Mouse (Mus musculus) liver, adult 2 months (tissue): ENCODE measurements at regions not wholly inside any gene's neighbourhood (a gene's known extent, or its start where the extent isn't known, plus 50 kb on each side); places are given as distances from the start of the nearest gene placed in this dataset.

ENCODE experiments used
- DNase-seq: peaks from one replicate; pipeline ENCODE4 v3.0.0-alpha.2; 2011; ENCODE audit warnings: low read depth, low spot score; ENCODE audit errors: extremely low read depth
- H3K27ac ChIP-seq: fragments of 200-500 bp; replicated peaks from 2 replicates; pipeline ENCODE4 v1.5.1; 2012; ENCODE audit warnings: low read depth, mild to moderate bottlenecking, control low read depth, inconsistent platforms, low read length; ENCODE audit not compliant: insufficient read depth
- H3K27me3 ChIP-seq: fragments of 200-500 bp; 2 replicates; pipeline ENCODE4 v1.6.1; 2012; ENCODE audit warnings: mild to moderate bottlenecking, moderate library complexity, low read length, inconsistent platforms; ENCODE audit not compliant: control insufficient read depth, insufficient read depth
- H3K36me3 ChIP-seq: fragments of 200-500 bp; 2 replicates; pipeline ENCODE4 v1.6.1; 2012; ENCODE audit warnings: low read length, inconsistent platforms; ENCODE audit not compliant: control insufficient read depth, insufficient read depth
- H3K4me1 ChIP-seq: fragments of 200-500 bp; 2 replicates; pipeline ENCODE4 v1.6.1; 2011; ENCODE audit warnings: low read length; ENCODE audit not compliant: control insufficient read depth, insufficient read depth
- H3K4me3 ChIP-seq: fragments of 200-500 bp; 2 replicates; pipeline ENCODE4 v1.5.1; 2011; ENCODE audit warnings: low read depth, mild to moderate bottlenecking, control low read depth, low read length, moderate library complexity; ENCODE audit not compliant: insufficient read depth
- H3K79me2 ChIP-seq: fragments of 200-500 bp; 2 replicates; pipeline ENCODE4 v1.6.1; 2012; ENCODE audit warnings: inconsistent platforms, mild to moderate bottlenecking, low read length, moderate library complexity; ENCODE audit not compliant: control insufficient read depth, insufficient read depth
- H3K9ac ChIP-seq: fragments of 200-500 bp; 2 replicates; pipeline ENCODE4 v1.6.1; 2012; ENCODE audit warnings: low read depth, mild to moderate bottlenecking, control low read depth, inconsistent platforms, low read length
- CTCF ChIP-seq: fragments of 200-500 bp; IDR thresholded peaks from 2 replicates; pipeline ENCODE4 v1.5.1; 2011; ENCODE audit warnings: low read depth, low read length, control low read depth
- POLR2A ChIP-seq: fragments of 200-500 bp; IDR thresholded peaks from 2 replicates; pipeline ENCODE4 v1.6.1; 2011; ENCODE audit warnings: low read length, control low read depth; ENCODE audit not compliant: insufficient read depth; ENCODE audit errors: extremely low read depth
- WGBS: fragments of 180-500 bp; shearing (Covaris S2); methylation state at CpG from one replicate; pipeline ENCODE4 v1.1.7; 2018; 5-methylcytosine and 5-hydroxymethylcytosine counted together

DNA sequence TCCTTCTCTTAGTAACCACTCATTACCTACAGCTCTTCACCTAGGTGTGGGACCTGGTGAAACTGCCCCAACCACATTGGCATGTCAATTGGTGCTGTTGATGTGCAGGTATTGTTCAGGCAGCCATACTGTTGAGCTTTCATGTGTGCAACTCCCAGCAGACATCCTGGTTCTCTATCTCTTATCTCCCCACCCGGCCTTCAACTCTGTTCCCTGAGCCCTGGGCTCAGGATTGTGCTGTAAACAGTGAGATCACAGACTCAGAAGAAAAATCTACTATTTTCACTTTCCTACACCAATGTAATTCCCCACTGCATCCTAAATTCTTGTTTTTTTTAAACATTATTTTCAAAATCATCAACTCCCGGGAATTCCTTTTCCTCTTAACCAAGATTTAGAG lies 122.1 kb downstream of the Cartpt start:
- no peaks in the 10 kb centered on the region for H3K4me1 ChIP-seq
- TF ChIP-seq POLR2A (no peak), CTCF (no peak)
- H3K27ac ChIP-seq: no peak overlapping the region
- WGBS: 51% methylated on average over 2 of the region's 2 CpGs
- no peaks in the 10 kb centered on the region for H3K36me3 ChIP-seq
- H3K79me2 ChIP-seq: no peaks in the 10 kb centered on the region
- H3K9ac ChIP-seq: no peak overlapping the region
- no peak for DNase-seq
- H3K27me3 ChIP-seq: no peaks in the 10 kb centered on the region; the same call in 1 of the 2 replicates
- no peak overlapping the region for H3K4me3 ChIP-seq

DNA sequence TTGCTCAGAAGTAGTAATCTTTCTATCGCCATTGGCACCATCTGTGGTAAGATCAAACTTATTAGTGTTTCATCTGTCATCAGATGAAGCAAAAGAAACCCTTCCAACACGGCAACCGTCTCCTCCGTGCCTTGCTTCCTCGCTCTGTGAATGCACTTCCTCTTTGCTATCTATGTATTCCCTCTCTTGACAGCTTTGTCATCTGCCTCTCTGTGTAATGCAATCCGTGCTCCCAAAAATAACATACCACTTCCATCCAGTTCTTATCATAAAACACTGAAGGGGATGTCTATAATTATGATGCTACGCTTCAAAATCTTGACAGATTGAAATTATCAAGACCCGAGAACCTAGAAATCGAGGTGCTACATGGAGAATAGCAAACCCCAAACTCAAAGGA lies 123.2 kb downstream of the Cartpt start:
- WGBS: 81% methylated on average over 9 of the region's 9 CpGs
- no peaks in the 10 kb centered on the region for H3K79me2 ChIP-seq
- TF ChIP-seq CTCF: no peak
- no peak for TF ChIP-seq POLR2A

DNA sequence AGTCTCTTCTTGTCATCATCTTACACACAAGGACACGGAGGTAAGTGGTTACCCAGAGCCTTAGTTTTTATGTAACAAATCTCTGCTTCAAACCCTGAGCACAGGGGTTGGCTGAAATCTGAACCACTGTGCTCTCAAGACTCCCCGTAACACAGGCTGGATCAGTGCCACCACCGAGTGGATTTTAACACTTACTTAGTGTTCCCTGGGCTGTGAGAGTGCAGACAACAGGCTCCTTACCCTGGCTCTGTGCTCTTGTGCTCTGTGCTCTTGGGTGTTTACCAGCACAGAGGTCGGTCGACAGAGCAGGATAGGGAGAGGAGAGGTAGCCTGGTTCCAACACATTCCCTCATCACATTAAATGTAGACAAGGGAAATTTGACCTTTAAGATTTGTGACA lies 134.9 kb downstream of the Cartpt start:
- WGBS: 57% methylated on average over 5 of the region's 5 CpGs
- no peak for DNase-seq
- TF ChIP-seq CTCF: no peak
- TF ChIP-seq POLR2A: no peak
- H3K9ac ChIP-seq: no peak overlapping the region
- no peak overlapping the region for H3K27ac ChIP-seq
- H3K79me2 ChIP-seq: no peaks in the 10 kb centered on the region
- H3K4me1 ChIP-seq: no peaks in the 10 kb centered on the region
- H3K36me3 ChIP-seq: no peaks in the 10 kb centered on the region
- H3K4me3 ChIP-seq: no peak overlapping the region
- no peaks in the 10 kb centered on the region for H3K27me3 ChIP-seq

More for the DNA sequence above, 123.2 kb downstream of the Cartpt start:
- no peak overlapping the region for H3K9ac ChIP-seq
- H3K4me3 ChIP-seq: no peak overlapping the region
- H3K27me3 ChIP-seq: no peaks in the 10 kb centered on the region; the same call in 1 of the 2 replicates
- no peaks in the 10 kb centered on the region for H3K36me3 ChIP-seq
- no peak for DNase-seq
- no peaks in the 10 kb centered on the region for H3K4me1 ChIP-seq
- no peak overlapping the region for H3K27ac ChIP-seq

DNA sequence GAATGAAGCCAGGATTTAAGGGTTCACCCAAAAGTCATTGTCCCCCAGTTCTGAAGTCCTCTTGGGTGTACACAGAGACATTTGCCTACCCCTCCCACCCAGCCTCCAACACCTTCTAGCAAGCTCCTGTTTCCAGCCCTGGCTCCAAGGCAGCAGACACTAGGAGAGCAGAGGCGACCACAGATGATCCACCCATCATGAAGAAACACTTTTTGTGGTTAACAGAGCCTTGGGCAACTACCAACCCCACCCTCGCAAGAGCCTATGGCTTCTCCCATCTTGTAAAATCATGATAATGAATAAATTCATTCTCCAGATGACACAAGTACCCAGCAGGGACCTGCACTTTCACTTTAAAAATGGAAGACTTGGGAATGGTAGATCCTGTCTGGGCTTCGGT lies 136.1 kb downstream of the Cartpt start:
- Histone ChIP-seq H3K4me1 (no peaks in the 10 kb centered on the region), H3K79me2 (no peaks in the 10 kb centered on the region), H3K27me3 (no peaks in the 10 kb centered on the region), H3K9ac (no peak overlapping the region), H3K36me3 (no peaks in the 10 kb centered on the region), H3K27ac (no peak overlapping the region), H3K4me3 (no peak overlapping the region)
- no peak for TF ChIP-seq CTCF
- no peak for TF ChIP-seq POLR2A
- no peak for DNase-seq
- WGBS: 87% methylated on average over 3 of the region's 3 CpGs

DNA sequence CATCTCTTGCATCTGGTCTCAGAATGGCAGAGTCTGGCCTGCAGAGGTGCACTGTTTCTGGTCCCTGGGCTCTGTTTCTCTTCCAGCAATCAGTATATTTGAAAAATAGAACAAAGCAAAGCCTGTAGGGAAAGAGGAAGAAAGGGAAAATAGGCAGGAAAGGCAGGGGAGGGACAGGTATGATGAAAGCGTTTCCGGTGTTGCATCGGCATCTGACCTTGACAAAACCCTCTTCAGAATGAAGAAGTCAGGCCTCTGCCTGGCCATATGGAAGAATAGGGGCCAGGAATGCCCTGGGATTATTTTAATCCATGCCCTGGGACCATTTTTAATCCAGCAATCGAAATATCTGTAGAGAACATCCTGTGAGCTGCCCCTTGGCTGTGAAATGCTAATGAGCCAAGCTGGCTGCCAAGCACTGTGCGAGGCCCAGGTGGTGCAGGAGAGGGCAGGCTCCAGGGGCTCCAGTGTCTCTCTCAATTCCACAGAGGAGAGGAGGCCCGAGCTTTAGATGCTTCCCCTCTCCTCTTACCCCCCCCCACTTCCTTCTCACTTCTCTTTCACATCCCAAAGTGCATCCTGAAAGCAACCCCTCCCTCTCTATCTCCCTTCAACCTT lies 136.7 kb downstream of the Cartpt start:
- WGBS: 71% methylated on average over 6 of the region's 6 CpGs
- Histone ChIP-seq H3K27me3 (no peaks in the 10 kb centered on the region), H3K36me3 (no peaks in the 10 kb centered on the region), H3K27ac (no peak overlapping the region), H3K4me3 (no peak overlapping the region), H3K9ac (no peak overlapping the region), H3K79me2 (no peaks in the 10 kb centered on the region), H3K4me1 (no peaks in the 10 kb centered on the region)
- no peak for TF ChIP-seq CTCF
- no peak for TF ChIP-seq POLR2A
- DNase-seq: no peak

DNA sequence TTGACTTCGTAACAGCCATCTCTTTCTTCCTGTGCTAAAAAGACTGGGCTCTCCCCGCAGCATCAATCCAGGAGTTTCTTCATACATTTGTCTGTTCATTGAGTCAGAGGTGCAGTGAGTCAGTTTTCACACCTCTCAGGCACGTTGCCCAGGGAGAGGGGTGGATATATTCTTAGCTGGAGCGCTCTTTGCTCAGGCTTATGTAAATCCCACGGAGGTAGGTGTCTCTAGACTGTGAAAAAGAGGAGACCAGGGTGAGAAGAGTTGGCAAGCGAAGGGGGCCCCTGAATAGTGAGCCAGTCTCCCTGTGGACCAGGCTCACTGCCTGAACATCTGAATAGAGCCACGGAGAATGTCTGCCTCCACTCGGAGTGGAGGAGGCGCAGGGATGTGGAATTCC lies 139.0 kb downstream of the Cartpt start:
- no peak overlapping the region for H3K27ac ChIP-seq
- TF ChIP-seq CTCF (no peak), POLR2A (no peak)
- no peaks in the 10 kb centered on the region for H3K27me3 ChIP-seq
- WGBS: 68% methylated on average over 9 of the region's 9 CpGs
- no peaks in the 10 kb centered on the region for H3K36me3 ChIP-seq
- H3K4me3 ChIP-seq: no peak overlapping the region
- H3K79me2 ChIP-seq: no peaks in the 10 kb centered on the region
- H3K9ac ChIP-seq: no peak overlapping the region
- no peak for DNase-seq
- no peaks in the 10 kb centered on the region for H3K4me1 ChIP-seq
